Mouse (Mus musculus) heart, postnatal 0 days (tissue): ENCODE results near the gene Wasf2. TPM values are rescaled to one million over a fixed set of nuclear protein-coding genes. Genes with fewer than 3 reads are reported as not detected.

Experiments
- ATAC-seq: fragments of 200-750 bp; cut with Nextera tagmentation; 2 replicates; pipeline ENCODE4 v1.8.0; 2017; ENCODE audit warnings: low read depth, moderate number of reproducible peaks, moderate library complexity; ENCODE audit not compliant: insufficient read depth
- DNase-seq: peaks from one replicate; pipeline ENCODE4 v3.0.0-alpha.2; 2016; ENCODE audit warnings: low spot score
- H3K27ac ChIP-seq: fragments of 300-500 bp; sonication (generic); 2 replicates; pipeline ENCODE4 v1.5.1; 2014; ENCODE audit warnings: low read depth, mild to moderate bottlenecking
- H3K27me3 ChIP-seq: fragments of 300-500 bp; sonication (generic); 2 replicates; pipeline ENCODE4 v1.6.1; 2014; ENCODE audit warnings: low read length, mixed read lengths; ENCODE audit not compliant: control insufficient read depth, insufficient read depth
- H3K36me3 ChIP-seq: fragments of 300-500 bp; sonication (generic); replicated peaks from 2 replicates; pipeline ENCODE4 v1.6.1; 2014; ENCODE audit warnings: low read length, mixed read lengths; ENCODE audit not compliant: control insufficient read depth, insufficient read depth
- H3K4me1 ChIP-seq: fragments of 300-500 bp; sonication (generic); 2 replicates; pipeline ENCODE4 v1.6.1; 2014; ENCODE audit warnings: antibody characterized with exemption; ENCODE audit not compliant: control insufficient read depth, insufficient read depth
- H3K4me2 ChIP-seq: fragments of 300-500 bp; sonication (generic); 2 replicates; pipeline ENCODE4 v1.6.1; 2014; ENCODE audit warnings: low read depth, mild to moderate bottlenecking, low read length, moderate library complexity
- H3K4me3 ChIP-seq: fragments of 300-500 bp; sonication (generic); 2 replicates; pipeline ENCODE4 v1.5.1; 2014; ENCODE audit warnings: low read depth, low read length
- H3K9ac ChIP-seq: fragments of 300-500 bp; sonication (generic); replicated peaks from 2 replicates; pipeline ENCODE4 v1.6.1; 2014; ENCODE audit warnings: low read depth, low read length, mixed read lengths
- H3K9me3 ChIP-seq: fragments of 300-500 bp; sonication (generic); replicated peaks from 2 replicates; pipeline ENCODE4 v1.6.1; 2016; ENCODE audit warnings: low read length; ENCODE audit not compliant: control insufficient read depth
- CTCF ChIP-seq: IDR thresholded peaks from 2 replicates; pipeline ENCODE4 v1.5.1; 2016; ENCODE audit warnings: antibody characterized with exemption, control low read depth, low read depth
- EP300 ChIP-seq: IDR thresholded peaks from 2 replicates; pipeline ENCODE4 v1.6.1; 2016; ENCODE audit warnings: antibody characterized with exemption, low read depth
- WGBS: fragments of 180-500 bp; shearing (Covaris S2); extraction: QIAGEN DNeasy Blood & Tissue Kit; methylation state at CpG from one replicate; pipeline ENCODE4 v1.1.7; 2014; 5-methylcytosine and 5-hydroxymethylcytosine counted together
- polyA plus RNA-seq: library from polyadenylated mRNA; unstranded; fragments of >200 nt; fragmentation: Nextera tagmentation; extraction: Ambion mirVana; gene quantifications from 2 replicates; pipeline ENCODE4 v1.2.1, GENCODE M21; 2015
- total RNA-seq: library from RNA; depleted of rRNA; stranded (reverse); fragments of >200 nt; gene quantifications from 2 replicates; pipeline ENCODE4 v1.2.3, GENCODE M21; 2014; ENCODE audit warnings: low replicate concordance

The Wasf2 gene
- total and polyA plus RNA-seq, 2 experiments from 2014 or later = 54.5 to 62.4 TPM

DNA sequence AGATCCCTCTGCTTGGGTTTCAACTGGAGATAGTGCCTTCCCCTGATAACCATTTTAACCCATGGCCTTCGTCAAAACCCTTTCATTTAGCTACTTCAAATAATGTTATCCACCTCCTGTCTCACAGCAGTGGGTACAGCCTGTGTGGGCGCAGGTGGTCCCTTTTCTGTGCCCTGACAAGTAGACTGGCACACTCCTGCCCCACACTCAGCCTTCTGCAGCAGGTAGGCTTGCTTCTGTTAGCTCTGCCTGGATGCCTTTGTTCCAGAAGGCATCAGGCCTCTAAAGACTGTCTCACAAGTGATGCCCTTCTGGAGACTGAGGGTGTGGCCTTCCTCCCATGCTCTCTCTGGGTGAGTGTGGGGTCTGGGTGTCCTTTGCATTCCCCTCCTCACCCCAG is 65.8 kb downstream of the Wasf2 start:
- 64% methylated on average over 2 of the region's 2 CpGs for WGBS
- no peak for TF ChIP-seq EP300
- no peak for TF ChIP-seq CTCF
- Histone ChIP-seq H3K4me1 (peaks cover 32% of the 10 kb centered on the region; the same call in 1 of the 2 replicates), H3K9me3 (no peaks in the 10 kb centered on the region), H3K27me3 (no peaks in the 10 kb centered on the region), H3K4me2 (no peak overlapping the region), H3K36me3 (peaks cover 58% of the 10 kb centered on the region), H3K4me3 (no peak overlapping the region), H3K27ac (no peak overlapping the region), H3K9ac (no peak overlapping the region)
- DNase-seq = no peak
- ATAC-seq = no peak

DNA sequence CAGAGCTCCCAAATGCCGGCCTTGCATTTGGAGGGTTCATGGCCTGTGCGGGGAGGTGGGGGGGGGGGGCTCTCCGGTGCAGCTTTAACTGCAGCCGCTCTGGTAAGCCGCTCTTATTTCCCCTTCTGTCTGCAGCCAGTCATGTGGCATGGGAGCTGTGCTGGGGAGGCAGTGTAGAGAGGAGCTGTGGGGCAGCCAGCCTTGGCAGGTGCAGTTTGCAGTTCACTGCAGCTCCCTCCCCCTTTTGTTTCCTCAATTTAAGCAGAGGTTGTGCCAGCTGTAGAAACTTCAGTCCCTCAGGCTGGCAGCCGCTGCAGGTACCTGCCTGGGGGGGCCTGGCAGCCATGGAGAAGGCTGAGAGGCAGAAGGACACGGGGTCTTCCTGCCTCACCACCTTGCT is 66.5 kb downstream of the Wasf2 start:
- H3K4me1 ChIP-seq = peaks cover 35% of the 10 kb centered on the region; the same call in 1 of the 2 replicates
- no peaks in the 10 kb centered on the region for H3K27me3 ChIP-seq
- TF ChIP-seq EP300 = no peak
- no peak for TF ChIP-seq CTCF
- H3K9me3 ChIP-seq = no peaks in the 10 kb centered on the region
- DNase-seq (no peak), ATAC-seq (no peak)
- no peak overlapping the region for H3K9ac ChIP-seq
- no peak overlapping the region for H3K27ac ChIP-seq
- H3K4me3 ChIP-seq = no peak overlapping the region
- peaks cover 51% of the 10 kb centered on the region for H3K36me3 ChIP-seq
- no peak overlapping the region for H3K4me2 ChIP-seq
- WGBS = 33% methylated on average over 7 of the region's 7 CpGs

GRCm38 (mm10) chr4:133197355-133197754 is 67.0 kb downstream of the Wasf2 start:
- 34% methylated on average over 5 of the region's 5 CpGs for WGBS
- TF ChIP-seq CTCF = no peak
- TF ChIP-seq EP300 = no peak

DNA sequence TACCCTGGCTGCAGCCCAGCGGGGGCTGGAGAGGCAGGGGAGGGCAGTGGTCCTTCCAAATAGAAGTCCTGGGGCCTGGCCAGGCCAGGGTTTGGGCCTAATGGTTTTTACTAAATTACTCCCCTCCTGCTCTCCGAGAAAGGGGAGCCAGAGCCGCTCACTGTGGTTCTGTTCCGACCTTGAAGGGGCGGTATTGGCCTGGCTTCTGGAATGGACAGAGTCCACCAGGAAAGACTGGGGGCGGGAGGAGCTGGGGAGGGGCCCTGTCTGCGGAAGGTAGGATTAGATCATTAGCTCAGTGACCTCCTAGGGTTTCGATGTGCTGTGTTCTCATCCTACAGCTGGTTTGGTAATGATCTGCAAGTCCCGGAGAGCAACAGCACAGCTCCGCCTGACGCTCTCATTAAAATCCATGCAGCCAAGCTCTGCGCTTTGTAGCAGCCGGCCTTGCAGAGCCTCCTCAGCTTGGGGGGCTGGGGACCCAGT is 67.5 kb downstream of the Wasf2 start:
- ATAC-seq = no peak
- Histone ChIP-seq H3K27ac (peak overlapping the region; percentile 62), H3K4me3 (no peak overlapping the region), H3K9me3 (no peaks in the 10 kb centered on the region), H3K36me3 (peaks cover 41% of the 10 kb centered on the region), H3K27me3 (no peaks in the 10 kb centered on the region), H3K9ac (no peak overlapping the region), H3K4me2 (no peak overlapping the region), H3K4me1 (peaks cover 35% of the 10 kb centered on the region; the same call in 1 of the 2 replicates)
- WGBS = 47% methylated on average over 13 of the region's 13 CpGs
- TF ChIP-seq CTCF (no peak), EP300 (no peak)
- DNase-seq = no peak

More at GRCm38 (mm10) chr4:133197355-133197754, 67.0 kb downstream of the Wasf2 start:
- Histone ChIP-seq H3K4me1 (peaks cover 35% of the 10 kb centered on the region; the same call in 1 of the 2 replicates), H3K9me3 (no peaks in the 10 kb centered on the region), H3K9ac (no peak overlapping the region), H3K4me2 (no peak overlapping the region), H3K4me3 (no peak overlapping the region), H3K36me3 (peaks cover 46% of the 10 kb centered on the region), H3K27ac (peak overlapping the region; percentile 62), H3K27me3 (no peaks in the 10 kb centered on the region)
- DNase-seq (no peak), ATAC-seq (no peak)

DNA sequence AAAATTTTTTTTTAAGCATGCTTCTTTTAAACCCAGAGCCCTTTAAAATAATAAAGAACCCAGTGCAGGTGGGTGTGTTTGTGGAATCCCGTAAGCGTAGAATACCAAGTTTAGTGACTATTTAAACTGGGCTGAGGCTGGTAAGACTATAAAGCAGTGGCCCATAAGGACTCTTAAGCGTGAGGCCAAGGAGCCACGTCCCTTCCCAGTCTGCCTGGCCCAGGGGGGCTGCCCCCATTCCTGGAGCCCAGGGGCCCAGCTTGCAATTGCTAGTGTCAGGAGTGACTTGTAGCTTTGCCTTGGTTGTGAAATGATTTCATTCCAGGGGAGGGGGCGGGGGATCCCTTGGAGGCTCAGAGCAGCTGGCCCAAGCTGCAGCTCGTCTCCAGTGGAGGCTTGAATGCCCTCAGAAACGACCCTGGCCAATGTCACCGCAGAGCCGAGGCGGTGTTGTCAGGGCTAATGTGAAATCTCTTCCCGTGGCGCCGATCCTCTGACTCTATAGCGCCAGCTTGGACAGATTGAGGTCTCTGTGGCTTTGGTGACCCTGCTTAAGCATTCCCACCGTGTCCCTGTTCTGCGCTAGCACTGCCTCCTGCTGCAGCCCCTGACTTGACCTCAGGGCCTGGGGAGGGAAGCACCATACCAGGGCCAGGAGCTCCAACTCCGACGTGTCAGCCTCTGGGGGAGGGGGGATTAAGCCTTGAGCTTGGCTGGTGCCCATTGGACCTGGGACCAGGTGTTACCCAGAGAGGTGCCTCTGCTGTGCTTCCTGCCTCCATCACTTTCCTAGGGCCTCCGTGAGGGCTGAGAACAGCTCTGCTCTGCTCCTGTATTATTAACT is 68.3 kb downstream of the Wasf2 start:
- TF ChIP-seq EP300 (no peak), CTCF (no peak)
- Histone ChIP-seq H3K27ac (peak overlapping the region; percentile 62), H3K9me3 (no peaks in the 10 kb centered on the region), H3K9ac (0 out of 2 replicates have a peak overlapping the region, but pooled peaks have one; percentile 13), H3K27me3 (no peaks in the 10 kb centered on the region), H3K4me3 (no peak overlapping the region), H3K36me3 (peaks cover 34% of the 10 kb centered on the region), H3K4me1 (peaks cover 35% of the 10 kb centered on the region; the same call in 1 of the 2 replicates), H3K4me2 (no peak overlapping the region)
- ATAC-seq (peak; percentile 14), DNase-seq (no peak)
- WGBS = 34% methylated on average over 19 of the region's 19 CpGs
